Mouse (Mus musculus): ENCODE measurements around the gene Spata25. TPM values are rescaled to one million over a fixed set of nuclear protein-coding genes. Genes with fewer than 3 reads are reported as not detected.

Spata25 gene
- polyA plus RNA-seq, 1 experiment from 2014 or later: not detected

GRCm38 (mm10) chr2:164832748-164833301 lies 4.5 kb upstream of the Spata25 start, which contains the start of gene Ctsa:
Gene Ctsa, plus strand, starts transcription at chr2:164832873.
- peaks cover 10% of the 10 kb centered on the region for H3K4me1 ChIP-seq (replicated peaks; ENCODE audit: control insufficient read depth, insufficient read depth, low read length)
- peak; percentile 79 for DNase-seq (ENCODE audit: low spot score)
- 1% methylated on average over 35 of the region's 35 CpGs for WGBS
- no peaks in the 10 kb centered on the region for H3K9me3 ChIP-seq (ENCODE audit: control insufficient read depth, low read length)
- H3K36me3 ChIP-seq (ENCODE audit: control insufficient read depth, insufficient read depth, low read length): peaks cover 3% of the 10 kb centered on the region; the same call in 1 of the 2 replicates
- H3K27me3 ChIP-seq (replicated peaks; ENCODE audit: control insufficient read depth, insufficient read depth, low read length): no peaks in the 10 kb centered on the region
- H3K9ac ChIP-seq (ENCODE audit: low read depth, low read length): peak within 1 kb of the TSS; percentile 87
- H3K27ac ChIP-seq (ENCODE audit: low read depth, low read length): peak within 1 kb of the TSS; percentile 79
- peak within 1 kb of the TSS; percentile 100 for H3K4me2 ChIP-seq
- peak; percentile 84 for ATAC-seq (replicated peaks; ENCODE audit: low FRiP score)
- peak within 1 kb of the TSS; percentile 77 for H3K4me3 ChIP-seq (ENCODE audit: low read depth, low read length)

DNA sequence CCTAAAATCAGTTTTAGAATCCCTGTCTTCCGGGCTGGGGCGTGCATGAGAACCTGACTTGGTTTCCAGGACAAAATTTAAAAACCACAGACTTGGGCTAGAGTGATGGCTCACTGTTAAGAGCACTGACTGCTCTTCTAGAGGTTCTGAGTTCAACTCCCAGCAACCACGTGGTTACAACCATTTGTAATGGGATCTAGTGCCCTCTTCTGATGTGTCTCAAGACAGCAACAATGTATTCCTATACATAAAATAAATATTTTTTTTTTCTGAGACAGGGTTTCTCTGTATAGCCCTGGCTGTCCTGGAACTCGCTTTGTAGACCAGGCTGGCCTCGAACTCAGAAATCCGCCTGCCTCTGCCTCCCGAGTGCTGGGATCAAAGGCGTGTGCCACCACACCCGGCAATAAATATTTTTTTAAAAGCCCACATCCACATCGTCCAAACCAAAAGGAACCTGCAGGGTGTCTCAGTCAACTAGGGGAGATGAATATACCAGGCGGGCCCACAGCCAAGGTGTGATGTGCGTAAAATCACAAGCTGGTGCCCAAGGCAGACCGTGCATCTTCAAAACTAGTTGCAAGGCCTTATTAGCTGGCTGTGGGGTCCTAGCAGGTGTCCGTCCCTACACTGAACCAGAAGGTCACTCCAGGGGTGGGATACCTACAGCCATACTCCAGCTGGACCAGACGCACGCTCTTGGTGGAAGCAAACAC lies 3.9 kb upstream of the Spata25 start:
- ATAC-seq (replicated peaks; ENCODE audit: low FRiP score): no peak; the same call in 1 of the 2 replicates

GRCm38 (mm10) chr2:164831029-164831428 lies 2.7 kb upstream of the Spata25 start:
- H3K4me3 ChIP-seq (ENCODE audit: low read depth, low read length): no peak overlapping the region
- H3K4me2 ChIP-seq: no peak overlapping the region
- H3K27me3 ChIP-seq (replicated peaks; ENCODE audit: control insufficient read depth, insufficient read depth, low read length): no peaks in the 10 kb centered on the region
- no peak for DNase-seq (ENCODE audit: low spot score)
- H3K9ac ChIP-seq (ENCODE audit: low read depth, low read length): no peak overlapping the region
- peaks cover 7% of the 10 kb centered on the region for H3K36me3 ChIP-seq (ENCODE audit: control insufficient read depth, insufficient read depth, low read length)
- 84% methylated on average over 10 of the region's 10 CpGs for WGBS
- no peaks in the 10 kb centered on the region for H3K9me3 ChIP-seq (ENCODE audit: control insufficient read depth, low read length)
- ATAC-seq (replicated peaks; ENCODE audit: low FRiP score): no peak
- peaks cover 12% of the 10 kb centered on the region for H3K4me1 ChIP-seq (replicated peaks; ENCODE audit: control insufficient read depth, insufficient read depth, low read length)
- no peak overlapping the region for H3K27ac ChIP-seq (ENCODE audit: low read depth, low read length)

More for the DNA sequence above, 3.9 kb upstream of the Spata25 start:
- Histone ChIP-seq H3K4me3 (ENCODE audit: low read depth, low read length) (peak overlapping the region; percentile 77), H3K9ac (ENCODE audit: low read depth, low read length) (peak overlapping the region; percentile 87), H3K27ac (ENCODE audit: low read depth, low read length) (peak overlapping the region; percentile 79), H3K4me1 (replicated peaks; ENCODE audit: control insufficient read depth, insufficient read depth, low read length) (peaks cover 12% of the 10 kb centered on the region), H3K9me3 (ENCODE audit: control insufficient read depth, low read length) (no peaks in the 10 kb centered on the region), H3K36me3 (ENCODE audit: control insufficient read depth, insufficient read depth, low read length) (peaks cover 3% of the 10 kb centered on the region), H3K4me2 (peak overlapping the region; percentile 100), H3K27me3 (replicated peaks; ENCODE audit: control insufficient read depth, insufficient read depth, low read length) (no peaks in the 10 kb centered on the region)
- WGBS: 66% methylated on average over 16 of the region's 16 CpGs
- DNase-seq (ENCODE audit: low spot score): no peak

GRCm38 (mm10) chr2:164829090-164829489 lies 753 bp upstream of the Spata25 start:
- ATAC-seq (replicated peaks; ENCODE audit: low FRiP score) (no peak), DNase-seq (ENCODE audit: low spot score) (no peak)
- H3K4me3 ChIP-seq (ENCODE audit: low read depth, low read length): no peak overlapping the region
- no peaks in the 10 kb centered on the region for H3K9me3 ChIP-seq (ENCODE audit: control insufficient read depth, low read length)
- H3K36me3 ChIP-seq (ENCODE audit: control insufficient read depth, insufficient read depth, low read length): peaks cover 16% of the 10 kb centered on the region
- H3K27ac ChIP-seq (ENCODE audit: low read depth, low read length): no peak overlapping the region
- no peak overlapping the region for H3K4me2 ChIP-seq
- peaks cover 6% of the 10 kb centered on the region; the same call in 1 of the 2 replicates for H3K4me1 ChIP-seq (replicated peaks; ENCODE audit: control insufficient read depth, insufficient read depth, low read length)
- 94% methylated on average over 1 of the region's 1 CpGs for WGBS
- no peaks in the 10 kb centered on the region for H3K27me3 ChIP-seq (replicated peaks; ENCODE audit: control insufficient read depth, insufficient read depth, low read length)
- H3K9ac ChIP-seq (ENCODE audit: low read depth, low read length): no peak overlapping the region

GRCm38 (mm10) chr2:164827146-164827850 lies 1.0 kb downstream of the Spata25 start:
- no peak overlapping the region for H3K4me2 ChIP-seq
- 0 out of 2 replicates have a peak, but pooled peaks have one; percentile 9 for ATAC-seq (replicated peaks; ENCODE audit: low FRiP score)
- WGBS: 80% methylated on average over 16 of the region's 16 CpGs

DNA sequence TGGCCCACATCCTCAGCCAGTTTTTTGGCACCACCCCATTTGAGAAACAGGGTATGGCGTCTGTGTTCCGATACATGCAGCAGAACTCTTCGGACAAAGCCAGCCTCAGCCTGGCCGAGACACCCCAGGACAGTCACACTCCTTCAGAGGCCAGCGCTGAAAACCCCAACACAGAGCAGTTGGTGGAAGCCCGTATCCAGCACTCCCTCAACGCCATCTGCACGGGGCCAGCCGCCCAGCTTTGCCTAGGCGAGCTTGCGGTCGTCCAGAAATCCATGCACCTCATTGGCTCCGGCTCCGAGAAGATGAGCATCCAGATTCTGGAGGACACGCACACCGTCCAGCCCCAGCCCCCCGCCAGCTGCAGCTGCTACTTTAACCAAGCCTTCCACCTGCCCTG lies 2.8 kb downstream of the Spata25 start:
- DNase-seq (ENCODE audit: low spot score): no peak
- peaks cover 16% of the 10 kb centered on the region for H3K36me3 ChIP-seq (ENCODE audit: control insufficient read depth, insufficient read depth, low read length)
- WGBS: 95% methylated on average over 17 of the region's 17 CpGs

More at GRCm38 (mm10) chr2:164827146-164827850, 1.0 kb downstream of the Spata25 start:
- Histone ChIP-seq H3K36me3 (ENCODE audit: control insufficient read depth, insufficient read depth, low read length) (peaks cover 16% of the 10 kb centered on the region), H3K4me3 (ENCODE audit: low read depth, low read length) (no peak overlapping the region), H3K9ac (ENCODE audit: low read depth, low read length) (no peak overlapping the region), H3K27ac (ENCODE audit: low read depth, low read length) (no peak overlapping the region), H3K27me3 (replicated peaks; ENCODE audit: control insufficient read depth, insufficient read depth, low read length) (no peaks in the 10 kb centered on the region), H3K9me3 (ENCODE audit: control insufficient read depth, low read length) (no peaks in the 10 kb centered on the region), H3K4me1 (replicated peaks; ENCODE audit: control insufficient read depth, insufficient read depth, low read length) (peaks cover 5% of the 10 kb centered on the region; the same call in 1 of the 2 replicates)
- no peak for DNase-seq (ENCODE audit: low spot score)

DNA sequence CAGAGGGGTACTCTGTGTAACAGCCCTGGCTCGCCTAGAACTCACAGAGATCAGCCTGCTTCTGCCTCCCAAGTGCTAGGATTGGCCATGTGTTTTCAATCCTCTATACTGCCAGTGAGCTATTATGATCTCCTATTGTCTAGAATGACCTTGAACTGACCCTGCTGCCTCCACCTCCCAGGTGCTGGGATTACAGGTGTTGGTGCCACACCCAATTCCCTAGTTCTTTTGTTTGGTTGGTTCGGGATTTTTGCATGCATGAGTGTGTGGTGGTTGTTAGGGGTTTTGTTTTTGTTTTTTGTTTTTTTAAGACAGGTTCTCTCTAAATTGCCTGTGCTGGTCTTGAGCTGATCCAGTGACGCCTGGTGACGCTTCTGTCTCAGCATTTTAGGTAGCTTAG lies 4.4 kb downstream of the Spata25 start:
- 89% methylated on average over 4 of the region's 4 CpGs for whole genome bisulfite sequencing
- no peak overlapping the region for H3K27ac ChIP-seq (ENCODE audit: low read depth, low read length)
- no peak overlapping the region for H3K9ac ChIP-seq (ENCODE audit: low read depth, low read length)
- DNase-seq (ENCODE audit: low spot score): no peak
- H3K4me2 ChIP-seq: peak overlapping the region; percentile 79
- H3K9me3 ChIP-seq (ENCODE audit: control insufficient read depth, low read length): no peaks in the 10 kb centered on the region
- no peaks in the 10 kb centered on the region for H3K27me3 ChIP-seq (replicated peaks; ENCODE audit: control insufficient read depth, insufficient read depth, low read length)
- H3K36me3 ChIP-seq (ENCODE audit: control insufficient read depth, insufficient read depth, low read length): peaks cover 16% of the 10 kb centered on the region
- H3K4me1 ChIP-seq (replicated peaks; ENCODE audit: control insufficient read depth, insufficient read depth, low read length): peaks cover 5% of the 10 kb centered on the region; the same call in 1 of the 2 replicates
- no peak for ATAC-seq (replicated peaks; ENCODE audit: low FRiP score)
- H3K4me3 ChIP-seq (ENCODE audit: low read depth, low read length): peak overlapping the region; percentile 77; the same call in 1 of the 2 replicates

More for the DNA sequence above, 2.8 kb downstream of the Spata25 start:
- H3K4me2 ChIP-seq: no peak overlapping the region
- ATAC-seq (replicated peaks; ENCODE audit: low FRiP score): no peak
- no peaks in the 10 kb centered on the region for H3K27me3 ChIP-seq (replicated peaks; ENCODE audit: control insufficient read depth, insufficient read depth, low read length)
- H3K4me1 ChIP-seq (replicated peaks; ENCODE audit: control insufficient read depth, insufficient read depth, low read length): peaks cover 5% of the 10 kb centered on the region; the same call in 1 of the 2 replicates
- no peak overlapping the region for H3K9ac ChIP-seq (ENCODE audit: low read depth, low read length)
- H3K27ac ChIP-seq (ENCODE audit: low read depth, low read length): no peak overlapping the region
- no peak overlapping the region for H3K4me3 ChIP-seq (ENCODE audit: low read depth, low read length)
- no peaks in the 10 kb centered on the region for H3K9me3 ChIP-seq (ENCODE audit: control insufficient read depth, low read length)

- peak overlapping the region; percentile 77 for H3K4me3 ChIP-seq (ENCODE audit: low read depth, low read length)
- WGBS: 2% methylated on average over 10 of the region's 10 CpGs
- no peaks in the 10 kb centered on the region for H3K27me3 ChIP-seq (replicated peaks; ENCODE audit: control insufficient read depth, insufficient read depth, low read length)
- peak overlapping the region; percentile 57; the same call in 1 of the 2 replicates for H3K27ac ChIP-seq (ENCODE audit: low read depth, low read length)
- peak overlapping the region; percentile 75 for H3K9ac ChIP-seq (ENCODE audit: low read depth, low read length)
- DNase-seq (ENCODE audit: low spot score): no peak
- peak; percentile 70 for ATAC-seq (replicated peaks; ENCODE audit: low FRiP score)
- H3K4me2 ChIP-seq: peak overlapping the region; percentile 79
- H3K4me1 ChIP-seq (replicated peaks; ENCODE audit: control insufficient read depth, insufficient read depth, low read length): peaks cover 5% of the 10 kb centered on the region; the same call in 1 of the 2 replicates
- H3K9me3 ChIP-seq (ENCODE audit: control insufficient read depth, low read length): no peaks in the 10 kb centered on the region
- peaks cover 16% of the 10 kb centered on the region for H3K36me3 ChIP-seq (ENCODE audit: control insufficient read depth, insufficient read depth, low read length)
These were observed 5.2 kb downstream of the Spata25 start for GRCm38 (mm10) chr2:164823181-164823585.

All from liver, embryonic 11.5 days (tissue).